Mouse (Mus musculus): ENCODE data around the gene Macrod2.

GRCm38 (mm10) chr2:141005616-141006015 lies 610.5 kb downstream of the Macrod2 start:
- TF ChIP-seq GATA1 (IDR thresholded peaks at IDR 0.05; ENCODE audit: borderline replicate concordance, low read length) (no peak), FLI1 (IDR thresholded peaks at IDR 0.05; ENCODE audit: low read length) (no peak)

All from megakaryocyte, embryonic 14.5 days (primary cell).